Mouse (Mus musculus) embryonic facial prominence, embryonic 13.5 days (tissue): ENCODE measurements at regions not wholly inside any gene's neighbourhood (a gene's known extent, or its start where the extent isn't known, plus 50 kb on each side); places are given as distances from the start of the nearest gene placed in this dataset.
"Not testable (repeated sequence)": the region's sequence is repeated elsewhere in the genome, so short reads cannot be mapped to it uniquely, and the experiment has no call there.

Experiments
- ATAC-seq: fragments of 200-750 bp; cut with Nextera tagmentation; 2 replicates; pipeline ENCODE4 v1.8.0; 2017; ENCODE audit warnings: low read depth; ENCODE audit not compliant: insufficient number of reproducible peaks, insufficient read depth, low FRiP score, low TSS enrichment
- H3K27ac ChIP-seq: fragments of 300-500 bp; sonication (generic); 2 replicates; pipeline ENCODE4 v1.5.1; 2015; ENCODE audit warnings: moderate library complexity, mild to moderate bottlenecking, inconsistent platforms
- H3K27me3 ChIP-seq: fragments of 300-500 bp; sonication (generic); 2 replicates; pipeline ENCODE4 v1.6.1; 2015; ENCODE audit warnings: mild to moderate bottlenecking, inconsistent platforms
- H3K36me3 ChIP-seq: fragments of 300-500 bp; sonication (generic); 2 replicates; pipeline ENCODE4 v1.6.1; 2015; ENCODE audit warnings: mild to moderate bottlenecking, inconsistent platforms
- H3K4me1 ChIP-seq: fragments of 300-500 bp; sonication (generic); 2 replicates; pipeline ENCODE4 v1.6.1; 2015; ENCODE audit warnings: inconsistent platforms
- H3K4me2 ChIP-seq: fragments of 300-500 bp; sonication (generic); 2 replicates; pipeline ENCODE4 v1.6.1; 2015; ENCODE audit warnings: moderate library complexity, mild to moderate bottlenecking, inconsistent platforms
- H3K4me3 ChIP-seq: fragments of 300-500 bp; sonication (generic); 2 replicates; pipeline ENCODE4 v1.5.1; 2015; ENCODE audit warnings: mild to moderate bottlenecking, inconsistent platforms
- H3K9ac ChIP-seq: fragments of 300-500 bp; sonication (generic); 2 replicates; pipeline ENCODE4 v1.6.1; 2015; ENCODE audit warnings: mild to moderate bottlenecking, inconsistent platforms
- H3K9me3 ChIP-seq: fragments of 300-500 bp; sonication (generic); 2 replicates; pipeline ENCODE4 v1.6.1; 2016; ENCODE audit warnings: inconsistent platforms
- whole genome bisulfite sequencing: fragments of 180-500 bp; shearing (Covaris S2); methylation state at CpG from one replicate; pipeline ENCODE4 v1.1.7; 2015; ENCODE audit warnings: mixed read lengths; 5-methylcytosine and 5-hydroxymethylcytosine counted together

GRCm38 (mm10) chr10:15321480-15321879 is 603.5 kb upstream of the Gje1 start:
- H3K4me3 ChIP-seq, result no peak overlapping the region
- H3K4me2 ChIP-seq, result no peak overlapping the region
- no peaks in the 10 kb centered on the region for H3K27me3 ChIP-seq
- no peaks in the 10 kb centered on the region for H3K9me3 ChIP-seq
- H3K27ac ChIP-seq, result no peak overlapping the region
- H3K9ac ChIP-seq, result no peak overlapping the region
- ATAC-seq, result no peak
- no peaks in the 10 kb centered on the region for H3K4me1 ChIP-seq
- H3K36me3 ChIP-seq, result no peaks in the 10 kb centered on the region

GRCm38 (mm10) chr10:15317017-15317607 is 599.1 kb upstream of the Gje1 start:
- H3K4me1 ChIP-seq, result no peaks in the 10 kb centered on the region
- no peaks in the 10 kb centered on the region for H3K27me3 ChIP-seq
- no peak overlapping the region for H3K27ac ChIP-seq
- H3K9ac ChIP-seq, result no peak overlapping the region
- 84% methylated on average over 2 of the region's 2 CpGs for WGBS
- no peaks in the 10 kb centered on the region for H3K36me3 ChIP-seq
- no peak overlapping the region for H3K4me3 ChIP-seq
- ATAC-seq, result no peak
- no peaks in the 10 kb centered on the region for H3K9me3 ChIP-seq
- H3K4me2 ChIP-seq, result no peak overlapping the region

- Histone ChIP-seq H3K9me3 (no peaks in the 10 kb centered on the region), H3K4me3 (no peak overlapping the region), H3K27ac (no peak overlapping the region), H3K4me2 (no peak overlapping the region), H3K36me3 (no peaks in the 10 kb centered on the region), H3K9ac (no peak overlapping the region), H3K27me3 (no peaks in the 10 kb centered on the region), H3K4me1 (no peaks in the 10 kb centered on the region)
- WGBS, result 73% methylated on average over 2 of the region's 2 CpGs
- no peak for ATAC-seq
Measured at GRCm38 (mm10) chr10:15310650-15311049, 592.6 kb upstream of the Gje1 start.

GRCm38 (mm10) chr10:15305811-15306473 is 587.9 kb upstream of the Gje1 start:
- Histone ChIP-seq H3K9me3 (no peaks in the 10 kb centered on the region), H3K4me1 (no peaks in the 10 kb centered on the region), H3K9ac (no peak overlapping the region), H3K27me3 (no peaks in the 10 kb centered on the region), H3K27ac (no peak overlapping the region), H3K4me3 (no peak overlapping the region), H3K4me2 (no peak overlapping the region), H3K36me3 (no peaks in the 10 kb centered on the region)
- ATAC-seq, result no peak
- WGBS, result 46% methylated on average over 3 of the region's 3 CpGs

GRCm38 (mm10) chr10:15300199-15301085 is 582.4 kb upstream of the Gje1 start:
- WGBS, result 28% methylated on average over 8 of the region's 8 CpGs

GRCm38 (mm10) chr10:15299331-15300198 is 581.6 kb upstream of the Gje1 start:
- no peak for ATAC-seq
- H3K4me2 ChIP-seq, result peak overlapping the region; percentile 41; the same call in 1 of the 2 replicates
- no peaks in the 10 kb centered on the region for H3K9me3 ChIP-seq
- no peak overlapping the region for H3K4me3 ChIP-seq
- no peak overlapping the region for H3K27ac ChIP-seq
- H3K4me1 ChIP-seq, result 0 out of 2 replicates have a peak, but pooled peaks cover 6% of the 10 kb centered on the region
- no peaks in the 10 kb centered on the region for H3K27me3 ChIP-seq
- H3K36me3 ChIP-seq, result no peaks in the 10 kb centered on the region
- no peak overlapping the region for H3K9ac ChIP-seq
- 43% methylated on average over 11 of the region's 11 CpGs for WGBS

More at GRCm38 (mm10) chr10:15300199-15301085, 582.4 kb upstream of the Gje1 start:
- Histone ChIP-seq H3K36me3 (no peaks in the 10 kb centered on the region), H3K4me3 (peak overlapping the region; percentile 19; the same call in 1 of the 2 replicates), H3K9ac (no peak overlapping the region), H3K4me2 (peak overlapping the region; percentile 41), H3K27me3 (no peaks in the 10 kb centered on the region), H3K9me3 (no peaks in the 10 kb centered on the region), H3K27ac (no peak overlapping the region), H3K4me1 (0 out of 2 replicates have a peak, but pooled peaks cover 6% of the 10 kb centered on the region)
- ATAC-seq, result no peak

GRCm38 (mm10) chr10:15297257-15297656 is 579.2 kb upstream of the Gje1 start:
- Histone ChIP-seq H3K27me3 (no peaks in the 10 kb centered on the region), H3K4me1 (0 out of 2 replicates have a peak, but pooled peaks cover 6% of the 10 kb centered on the region), H3K4me3 (no peak overlapping the region), H3K36me3 (no peaks in the 10 kb centered on the region), H3K9ac (no peak overlapping the region), H3K27ac (no peak overlapping the region), H3K4me2 (no peak overlapping the region), H3K9me3 (no peaks in the 10 kb centered on the region)
- no peak for ATAC-seq
- 94% methylated on average over 2 of the region's 2 CpGs for WGBS

GRCm38 (mm10) chr10:15294125-15294524 is 576.1 kb upstream of the Gje1 start:
- no peak overlapping the region for H3K9ac ChIP-seq
- no peaks in the 10 kb centered on the region for H3K27me3 ChIP-seq
- no peaks in the 10 kb centered on the region for H3K36me3 ChIP-seq
- H3K27ac ChIP-seq, result no peak overlapping the region
- no peaks in the 10 kb centered on the region for H3K4me1 ChIP-seq
- no peak overlapping the region for H3K4me3 ChIP-seq
- WGBS, result 75% methylated on average over 1 of the region's 1 CpGs
- no peak for ATAC-seq
- no peak overlapping the region for H3K4me2 ChIP-seq
- no peaks in the 10 kb centered on the region for H3K9me3 ChIP-seq

GRCm38 (mm10) chr10:15263337-15263736 is 545.3 kb upstream of the Gje1 start:
- ATAC-seq, H3K4me1 ChIP-seq: not testable (repeated sequence)
- 68% methylated on average over 1 of the region's 1 CpGs for whole genome bisulfite sequencing

GRCm38 (mm10) chr10:15262282-15262681 is 544.3 kb upstream of the Gje1 start:
- 81% methylated on average over 7 of the region's 7 CpGs for WGBS
- not testable (repeated sequence) for H3K4me2 ChIP-seq, H3K27me3 ChIP-seq, H3K4me1 ChIP-seq, H3K36me3 ChIP-seq, H3K9ac ChIP-seq, H3K9me3 ChIP-seq, H3K27ac ChIP-seq, ATAC-seq, H3K4me3 ChIP-seq

More at GRCm38 (mm10) chr10:15263337-15263736, 545.3 kb upstream of the Gje1 start:
- not testable (repeated sequence) for H3K27ac ChIP-seq, H3K4me3 ChIP-seq, H3K36me3 ChIP-seq, H3K4me2 ChIP-seq, H3K9ac ChIP-seq, H3K27me3 ChIP-seq, H3K9me3 ChIP-seq
